Mouse (Mus musculus): ENCODE results near the gene Hist1h2bf.
"Not testable (repeated sequence)": the region's sequence is repeated elsewhere in the genome, so short reads cannot be mapped to it uniquely, and the experiment has no call there.

Gene Hist1h2bf

DNA sequence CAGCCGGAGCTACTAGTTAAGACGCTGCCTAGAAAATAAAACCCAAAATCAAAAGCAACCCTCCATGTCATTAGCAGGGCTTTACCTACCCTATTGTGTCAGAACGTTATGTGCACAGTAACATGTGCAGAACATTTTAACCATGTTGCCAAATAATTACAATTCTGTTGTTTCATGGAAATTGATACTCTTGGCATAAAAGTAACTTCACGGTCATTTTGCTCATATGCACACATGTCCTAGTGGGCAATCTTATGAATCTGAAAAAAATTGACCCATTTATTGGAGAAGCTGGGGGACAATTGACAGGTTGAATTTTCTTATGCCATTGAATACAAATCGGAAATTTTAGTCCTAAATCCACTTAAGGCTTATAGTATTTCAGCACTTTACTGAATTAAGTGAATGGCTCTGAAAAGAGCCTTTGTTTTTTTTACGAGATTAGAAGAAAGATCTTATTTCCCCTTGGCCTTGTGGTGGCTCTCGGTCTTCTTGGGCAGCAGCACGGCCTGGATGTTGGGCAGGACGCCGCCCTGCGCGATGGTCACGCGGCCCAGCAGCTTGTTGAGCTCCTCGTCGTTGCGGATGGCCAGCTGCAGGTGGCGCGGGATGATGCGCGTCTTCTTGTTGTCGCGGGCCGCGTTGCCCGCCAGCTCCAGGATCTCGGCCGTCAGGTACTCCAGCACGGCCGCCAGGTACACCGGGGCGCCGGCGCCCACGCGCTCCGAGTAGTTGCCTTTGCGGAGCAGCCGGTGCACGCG lies 3.6 kb downstream of the Hist1h2bf start:
- DNase-seq: not testable (repeated sequence)

DNA sequence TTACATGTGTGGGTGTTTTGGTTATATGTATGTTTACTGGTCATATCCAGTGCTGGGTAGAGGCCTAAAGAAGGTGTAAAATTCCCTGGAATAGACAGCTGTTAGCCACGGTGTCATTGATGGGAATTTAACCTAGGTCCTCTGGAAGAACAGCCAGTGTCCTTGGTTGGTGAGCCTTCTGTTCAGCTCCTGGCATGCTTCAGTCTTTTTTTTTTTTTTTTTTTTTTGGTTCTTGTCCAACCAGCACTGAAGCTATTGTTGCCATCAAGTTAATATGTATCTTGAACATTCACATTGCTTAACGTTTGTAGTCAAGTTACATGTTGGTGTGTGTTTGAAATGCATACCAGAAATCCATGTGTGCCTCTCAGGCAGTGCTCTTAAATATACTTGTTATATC lies 9.5 kb downstream of the Hist1h2bf start:
- no peak for DNase-seq

DNA sequence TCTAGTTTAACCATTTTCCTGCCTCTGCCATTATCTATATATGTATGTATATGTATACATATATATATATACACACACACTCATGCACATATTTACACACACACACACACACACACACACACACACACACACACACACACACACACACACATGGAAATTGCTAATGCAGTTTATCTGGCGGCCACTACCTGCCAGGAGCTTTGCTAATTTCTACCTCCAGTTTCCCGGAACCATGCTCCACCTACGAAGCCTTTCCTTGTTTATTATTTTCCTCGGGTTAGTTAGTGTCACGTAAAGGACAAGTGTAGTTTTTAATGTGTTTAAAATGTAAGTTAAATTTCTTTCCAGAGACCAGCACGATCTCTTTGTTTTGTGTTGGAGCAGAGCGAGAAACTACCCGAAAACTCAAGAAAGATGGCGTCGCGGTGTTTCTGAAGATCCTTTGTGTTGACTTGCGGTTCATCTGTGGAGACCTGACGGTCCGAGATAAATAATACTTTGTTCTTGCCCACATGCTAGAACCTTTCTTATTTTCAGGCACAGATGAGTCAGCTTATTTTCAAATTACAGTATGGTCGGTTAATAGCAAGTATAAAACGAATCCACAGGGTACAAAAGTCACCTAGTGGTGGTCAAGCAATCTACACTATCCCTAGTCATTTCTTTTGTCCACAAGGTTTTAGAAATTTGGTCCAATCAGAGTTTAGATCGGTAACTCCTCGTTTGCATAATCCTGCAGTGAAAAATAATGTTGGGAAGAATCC lies 11.1 kb downstream of the Hist1h2bf start:
- no peak for DNase-seq

DNA sequence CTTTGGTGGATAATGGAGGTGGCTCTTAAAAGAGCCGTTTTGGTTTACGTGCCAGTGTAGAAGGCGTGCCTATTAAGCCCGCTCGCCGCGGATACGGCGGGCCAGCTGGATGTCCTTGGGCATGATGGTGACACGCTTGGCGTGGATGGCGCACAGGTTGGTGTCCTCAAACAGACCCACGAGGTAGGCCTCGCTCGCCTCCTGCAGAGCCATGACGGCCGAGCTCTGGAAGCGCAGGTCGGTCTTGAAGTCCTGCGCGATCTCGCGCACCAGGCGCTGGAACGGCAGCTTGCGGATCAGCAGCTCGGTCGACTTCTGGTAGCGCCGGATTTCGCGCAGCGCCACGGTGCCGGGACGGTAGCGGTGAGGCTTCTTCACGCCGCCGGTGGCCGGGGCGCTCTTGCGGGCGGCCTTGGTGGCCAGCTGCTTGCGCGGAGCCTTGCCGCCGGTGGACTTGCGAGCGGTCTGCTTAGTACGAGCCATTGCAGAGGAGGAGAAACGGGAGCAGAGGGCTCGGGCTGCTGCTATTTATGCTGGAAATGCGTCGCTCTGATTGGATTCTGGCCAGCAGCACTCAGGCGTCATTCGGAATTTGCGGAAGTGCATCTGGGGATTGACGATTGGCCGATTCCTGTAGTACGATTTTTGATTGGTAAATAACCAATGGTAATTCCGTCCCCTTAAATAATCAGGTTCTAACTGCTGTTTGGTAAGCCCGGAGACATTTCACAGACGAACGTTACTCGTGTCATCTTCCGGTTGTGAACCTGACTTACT lies 11.9 kb downstream of the Hist1h2bf start, which contains the start of gene Hist1h3e:
TSS of gene Hist1h3e (minus strand) at position 487 of the 777 bp plus-strand sequence.
- peak; percentile 93 for DNase-seq

DNA sequence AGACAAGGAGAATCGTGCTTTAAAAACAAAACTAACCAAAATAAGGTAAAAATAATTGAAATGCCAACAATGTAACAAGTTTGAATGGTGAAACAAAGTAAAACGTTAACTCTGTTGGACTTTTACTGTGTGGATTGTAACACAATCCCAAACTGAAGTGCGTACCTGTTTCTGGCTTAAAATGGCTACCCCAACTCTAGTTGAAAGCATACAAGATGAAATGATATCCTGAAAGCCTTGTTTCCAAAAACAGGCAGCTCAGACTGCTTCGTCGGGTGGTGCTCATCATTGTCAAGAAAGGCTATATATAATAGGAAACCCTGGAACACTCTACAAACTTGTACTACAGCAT lies 12.5 kb downstream of the Hist1h2bf start:
- not testable (repeated sequence) for DNase-seq

DNA sequence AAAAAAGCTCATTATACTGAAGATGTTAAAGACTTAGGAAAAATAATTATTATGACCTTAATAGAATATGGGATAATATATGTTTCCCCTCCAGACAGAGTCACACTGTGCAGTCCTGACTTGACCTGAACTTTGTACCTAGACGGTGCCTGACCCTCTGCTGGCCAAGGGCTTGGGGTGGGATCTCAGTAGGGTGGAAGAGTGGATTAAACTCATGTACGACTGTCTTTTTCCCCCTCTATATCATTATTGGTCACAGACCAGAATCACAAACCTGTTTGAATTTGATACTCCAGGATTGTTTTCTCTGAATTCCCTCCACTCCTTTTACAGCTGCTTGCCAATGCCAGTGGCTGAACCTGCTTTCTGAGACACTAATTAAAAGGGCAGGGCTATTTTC lies 13.3 kb downstream of the Hist1h2bf start:
- DNase-seq: not testable (repeated sequence)

DNA sequence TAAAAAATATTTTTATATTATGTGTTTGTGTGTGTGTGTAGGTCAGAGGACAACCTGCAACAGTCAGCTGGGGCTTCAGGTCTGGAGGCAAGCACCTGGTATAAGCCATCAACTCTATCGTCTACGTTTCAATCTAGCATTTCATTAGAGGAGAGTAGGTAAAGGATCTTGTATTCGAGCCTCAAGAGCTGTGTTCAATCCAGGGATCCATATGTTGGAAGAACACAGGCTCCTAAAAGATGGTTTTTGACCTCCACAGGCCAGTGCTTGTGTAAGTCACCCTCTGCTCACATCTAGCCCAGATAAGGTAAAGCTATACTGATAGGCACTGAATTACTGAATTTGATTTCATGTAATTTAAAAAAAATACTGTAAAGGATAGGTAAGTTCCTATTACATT lies 17.1 kb downstream of the Hist1h2bf start:
- DNase-seq: no peak

DNA sequence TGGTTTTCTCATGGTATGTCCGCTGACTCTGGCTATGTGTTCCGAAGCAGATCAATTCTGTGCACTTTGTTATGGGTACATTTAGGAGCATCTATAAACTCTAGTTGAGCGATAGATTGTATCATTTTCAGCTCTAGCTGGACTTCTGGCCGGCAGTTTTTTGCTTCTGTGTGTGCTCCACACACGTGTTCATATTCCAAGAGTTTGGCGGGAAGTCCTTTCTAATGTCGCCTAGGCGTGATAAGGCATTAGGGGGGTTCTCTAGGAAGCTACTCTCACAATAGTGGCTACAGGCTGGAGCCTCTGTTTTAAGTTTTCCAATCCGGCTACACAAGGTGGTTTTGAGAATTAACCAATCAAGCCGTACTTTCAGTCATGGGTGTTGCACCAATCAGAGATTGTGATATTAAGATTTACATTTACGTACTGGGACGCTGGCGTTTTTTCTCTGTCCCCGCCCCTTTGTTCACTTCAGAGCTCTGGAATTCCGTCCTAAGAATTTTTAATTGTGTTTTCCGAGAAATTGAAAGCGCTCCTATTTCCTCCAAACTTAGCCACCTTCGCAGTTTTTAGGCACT lies 18.1 kb downstream of the Hist1h2bf start:
- peak; percentile 64 for DNase-seq

DNA sequence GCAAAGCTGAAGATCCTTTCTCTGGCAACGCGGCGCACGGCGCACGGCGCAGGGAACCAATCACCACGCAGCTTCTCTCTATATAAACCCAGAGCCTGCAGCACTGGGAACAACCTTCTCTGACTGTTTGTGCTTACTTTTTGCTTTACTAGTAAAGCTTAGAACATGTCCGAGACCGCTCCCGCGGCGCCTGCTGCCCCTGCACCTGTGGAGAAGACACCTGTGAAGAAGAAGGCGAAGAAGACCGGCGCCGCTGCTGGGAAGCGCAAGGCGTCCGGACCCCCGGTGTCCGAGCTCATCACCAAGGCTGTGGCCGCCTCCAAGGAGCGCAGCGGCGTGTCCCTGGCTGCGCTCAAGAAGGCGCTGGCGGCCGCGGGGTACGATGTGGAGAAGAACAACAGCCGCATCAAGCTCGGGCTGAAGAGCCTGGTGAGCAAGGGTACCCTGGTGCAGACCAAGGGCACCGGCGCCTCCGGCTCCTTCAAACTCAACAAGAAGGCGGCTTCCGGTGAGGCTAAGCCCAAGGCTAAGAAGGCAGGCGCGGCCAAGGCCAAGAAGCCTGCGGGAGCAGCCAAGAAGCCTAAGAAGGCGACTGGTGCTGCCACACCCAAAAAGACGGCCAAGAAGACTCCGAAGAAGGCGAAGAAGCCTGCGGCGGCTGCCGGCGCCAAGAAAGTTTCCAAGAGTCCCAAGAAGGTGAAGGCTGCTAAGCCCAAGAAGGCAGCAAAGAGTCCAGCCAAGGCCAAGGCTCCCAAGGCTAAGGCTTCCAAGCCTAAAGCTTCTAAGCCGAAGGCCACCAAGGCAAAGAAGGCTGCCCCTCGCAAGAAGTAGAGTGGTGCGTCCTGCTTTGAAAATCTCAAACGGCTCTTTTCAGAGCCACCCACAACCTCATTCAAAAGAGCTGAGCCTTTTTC lies 18.8 kb downstream of the Hist1h2bf start:
- DNase-seq: peak; percentile 70

DNA sequence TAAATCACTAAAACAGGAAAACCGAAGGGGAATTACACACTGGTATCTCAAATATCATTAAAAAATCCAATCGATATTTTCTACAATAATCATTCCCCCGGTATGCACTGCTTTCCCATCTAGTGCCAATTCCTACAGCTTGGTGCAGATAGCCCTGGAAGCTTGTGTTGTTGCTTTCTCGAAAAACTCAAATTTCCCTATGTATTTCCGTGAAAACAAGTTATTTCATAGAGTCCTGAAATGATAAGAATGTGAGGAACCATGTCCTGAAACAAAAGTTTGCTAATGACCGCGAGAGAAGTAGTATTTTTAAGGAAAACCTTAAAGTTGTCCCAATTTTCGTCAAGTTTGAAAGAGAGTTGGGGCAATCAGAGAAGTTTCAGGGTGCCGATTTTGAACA lies 19.6 kb downstream of the Hist1h2bf start:
- DNase-seq: no peak

DNA sequence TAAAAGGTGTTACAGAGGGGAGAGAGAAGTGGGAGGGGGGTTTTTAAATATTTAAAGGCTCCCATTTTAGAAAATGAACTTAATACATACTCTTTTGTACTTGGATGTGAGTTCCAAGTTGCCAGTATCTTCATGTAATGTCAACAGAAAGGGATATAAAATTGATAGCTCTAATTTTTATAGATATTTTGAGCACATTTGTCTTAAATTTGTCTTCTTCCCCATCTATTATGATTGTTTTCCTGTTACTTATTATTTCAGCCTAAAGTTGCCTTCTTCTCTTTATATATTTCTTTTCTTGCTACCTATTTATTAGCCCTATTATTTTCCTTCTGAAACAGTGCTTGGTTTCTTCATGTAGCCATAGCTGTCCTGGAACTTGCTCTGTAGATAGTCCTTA lies 21.0 kb downstream of the Hist1h2bf start, which contains the start of gene Hist1h1d:
TSS of gene Hist1h1d (plus strand) at position 301 of the 400 bp plus-strand sequence.
- DNase-seq: no peak

DNA sequence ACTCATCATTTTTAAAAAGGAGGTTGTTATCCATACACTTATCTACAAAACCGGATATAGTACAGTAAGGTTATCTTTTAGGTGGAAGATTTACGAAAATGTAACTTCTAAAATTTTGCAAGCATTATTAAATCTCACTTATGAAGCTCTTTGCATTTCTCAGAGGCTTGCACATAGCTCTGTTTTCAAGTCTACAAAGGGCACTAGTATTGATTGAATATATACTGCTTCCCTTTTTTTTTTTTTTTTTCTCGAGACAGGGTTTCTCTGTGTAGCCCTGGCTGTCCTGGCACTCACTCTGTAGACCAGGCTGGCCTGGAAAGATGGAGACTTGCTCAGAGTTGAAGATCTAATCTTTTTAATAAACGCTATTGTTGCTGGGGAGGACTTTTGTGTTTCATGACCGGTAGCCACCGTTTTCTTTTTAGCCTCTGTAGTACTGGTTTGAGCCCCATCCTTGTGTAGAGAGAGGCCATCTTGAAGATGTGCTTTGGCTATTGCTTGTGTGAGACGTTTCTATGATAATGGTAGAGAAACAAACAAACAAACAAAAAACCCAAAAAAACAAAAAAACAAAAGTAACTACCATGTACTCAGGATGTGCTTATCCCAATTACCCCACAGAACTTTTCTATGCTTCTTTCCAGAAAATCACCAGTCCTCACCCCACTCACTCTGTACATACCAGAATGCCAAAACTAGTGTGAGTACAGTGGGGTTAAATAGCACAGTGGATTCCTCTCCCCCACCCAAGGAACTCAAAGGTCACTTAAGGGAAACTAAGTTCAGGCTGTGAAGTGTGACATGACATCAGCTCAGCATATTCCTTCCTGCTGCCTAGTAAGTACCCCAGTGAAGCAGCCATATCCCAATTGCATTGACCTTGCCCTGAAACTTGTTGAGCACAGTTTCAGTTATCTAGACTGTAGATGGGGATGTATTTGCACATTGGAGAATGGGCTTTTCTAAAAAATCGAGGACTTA lies 21.8 kb downstream of the Hist1h2bf start:
- no peak for DNase-seq

DNA sequence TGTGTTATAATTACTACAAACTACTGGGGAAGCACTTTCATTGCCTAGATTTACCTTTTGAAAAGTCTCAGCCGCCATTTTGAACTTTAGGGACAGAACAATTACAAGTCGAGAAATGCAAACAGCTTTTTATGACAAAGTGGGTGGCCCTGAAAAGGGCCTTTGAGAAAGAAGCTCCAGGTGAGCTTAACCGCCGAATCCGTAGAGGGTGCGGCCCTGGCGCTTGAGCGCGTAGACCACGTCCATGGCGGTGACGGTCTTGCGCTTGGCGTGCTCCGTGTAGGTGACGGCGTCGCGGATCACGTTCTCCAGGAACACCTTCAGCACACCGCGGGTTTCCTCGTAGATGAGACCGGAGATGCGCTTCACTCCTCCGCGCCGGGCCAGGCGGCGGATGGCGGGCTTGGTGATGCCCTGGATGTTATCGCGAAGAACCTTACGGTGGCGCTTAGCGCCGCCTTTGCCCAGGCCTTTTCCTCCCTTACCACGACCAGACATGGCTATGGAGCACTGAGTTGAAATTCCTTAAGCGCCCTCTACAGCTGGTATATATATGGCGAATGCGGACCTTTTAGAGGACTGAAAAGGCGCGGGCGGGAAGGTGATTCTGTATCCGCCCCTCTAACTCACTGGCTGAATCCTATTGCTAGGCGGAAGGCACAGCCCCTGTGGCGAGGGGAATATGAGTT lies 22.7 kb downstream of the Hist1h2bf start, which contains the start of gene Hist1h4f:
TSS of gene Hist1h4f (minus strand) at position 503 of the 689 bp plus-strand sequence.
- peak; percentile 82 for DNase-seq

DNA sequence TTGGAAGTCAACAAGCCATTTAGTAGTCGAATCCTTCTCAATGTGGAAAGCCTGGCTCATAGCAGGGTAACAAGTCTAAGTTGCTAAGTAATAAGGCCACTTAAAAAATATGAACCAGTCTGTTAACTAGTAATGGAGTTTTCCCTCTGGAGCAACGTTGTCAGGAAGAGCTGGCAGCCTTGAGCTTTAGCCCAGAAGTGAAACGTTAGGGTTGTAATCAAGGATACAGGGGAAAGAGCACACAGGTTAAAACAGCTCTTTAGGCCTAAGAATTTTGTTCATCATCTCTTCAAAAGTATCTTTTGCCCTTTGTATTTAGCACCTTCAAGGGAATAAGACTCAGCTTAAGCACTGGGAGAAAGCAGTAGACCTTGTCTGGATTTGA lies 23.2 kb downstream of the Hist1h2bf start:
- no peak for DNase-seq

DNA sequence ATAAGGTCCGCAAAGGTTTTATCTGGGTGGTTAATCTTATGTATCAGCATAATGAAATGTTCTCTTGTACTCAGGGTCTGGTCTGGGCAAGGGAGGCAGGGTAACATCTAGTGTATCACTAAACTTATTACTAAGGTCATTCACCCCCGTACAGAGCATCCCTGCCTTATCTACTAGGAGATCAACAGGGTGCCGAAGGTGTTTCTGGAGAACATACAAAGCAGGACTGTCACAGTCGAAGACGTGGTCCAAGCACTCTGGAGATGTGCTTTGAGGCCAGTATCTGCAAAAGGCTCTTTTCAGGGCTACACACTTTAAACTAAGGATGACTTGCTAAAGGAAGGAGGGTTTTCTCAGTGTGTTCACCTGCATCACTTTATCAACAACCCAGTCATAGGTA lies 27.3 kb downstream of the Hist1h2bf start:
- no peak for DNase-seq

DNA sequence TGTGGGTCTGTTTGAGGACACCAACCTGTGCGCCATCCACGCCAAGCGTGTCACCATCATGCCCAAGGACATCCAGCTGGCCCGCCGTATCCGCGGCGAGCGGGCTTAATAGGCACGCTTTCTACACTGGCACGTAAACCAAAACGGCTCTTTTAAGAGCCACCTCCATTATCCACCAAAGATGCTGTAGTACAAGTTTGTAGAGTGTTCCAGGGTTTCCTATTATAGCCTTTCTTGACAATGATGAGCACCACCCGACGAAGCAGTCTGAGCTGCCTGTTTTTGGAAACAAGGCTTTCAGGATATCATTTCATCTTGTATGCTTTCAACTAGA lies 29.2 kb downstream of the Hist1h2bf start:
- not testable (repeated sequence) for DNase-seq

DNA sequence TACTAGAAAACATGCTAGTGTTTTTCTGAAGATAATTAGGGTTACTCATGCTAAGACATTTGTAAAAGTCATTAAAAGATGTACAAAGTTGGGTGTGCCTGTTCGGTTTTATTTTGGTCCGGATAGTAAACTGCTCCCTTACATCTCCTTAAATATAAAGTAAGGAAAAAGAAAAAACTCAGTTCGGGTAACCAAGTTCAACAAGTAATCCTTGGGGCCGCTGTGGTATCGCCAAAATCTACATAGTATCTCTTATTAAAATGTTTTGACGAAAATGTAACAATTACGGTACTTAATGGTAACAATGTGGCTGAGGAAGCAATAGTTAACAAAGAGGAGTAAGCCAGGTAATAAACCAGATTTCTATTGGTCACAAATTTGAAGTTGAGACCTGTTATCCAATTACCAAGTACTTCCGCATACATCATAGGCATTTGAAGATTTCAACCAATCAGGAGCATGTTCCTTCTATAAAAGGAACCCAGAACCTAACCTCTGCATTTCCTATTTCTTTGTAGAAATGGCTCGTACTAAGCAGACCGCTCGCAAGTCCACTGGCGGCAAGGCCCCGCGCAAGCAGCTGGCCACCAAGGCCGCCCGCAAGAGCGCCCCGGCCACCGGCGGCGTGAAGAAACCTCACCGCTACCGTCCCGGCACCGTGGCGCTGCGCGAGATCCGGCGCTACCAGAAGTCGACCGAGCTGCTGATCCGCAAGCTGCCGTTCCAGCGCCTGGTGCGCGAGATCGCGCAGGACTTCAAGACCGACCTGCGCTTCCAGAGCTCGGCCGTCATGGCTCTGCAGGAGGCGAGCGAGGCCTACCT lies 29.8 kb downstream of the Hist1h2bf start, which contains the start of gene Hist1h3f:
TSS of gene Hist1h3f (plus strand) at position 88 of the 822 bp plus-strand sequence.
- peak; percentile 68 for DNase-seq

DNA sequence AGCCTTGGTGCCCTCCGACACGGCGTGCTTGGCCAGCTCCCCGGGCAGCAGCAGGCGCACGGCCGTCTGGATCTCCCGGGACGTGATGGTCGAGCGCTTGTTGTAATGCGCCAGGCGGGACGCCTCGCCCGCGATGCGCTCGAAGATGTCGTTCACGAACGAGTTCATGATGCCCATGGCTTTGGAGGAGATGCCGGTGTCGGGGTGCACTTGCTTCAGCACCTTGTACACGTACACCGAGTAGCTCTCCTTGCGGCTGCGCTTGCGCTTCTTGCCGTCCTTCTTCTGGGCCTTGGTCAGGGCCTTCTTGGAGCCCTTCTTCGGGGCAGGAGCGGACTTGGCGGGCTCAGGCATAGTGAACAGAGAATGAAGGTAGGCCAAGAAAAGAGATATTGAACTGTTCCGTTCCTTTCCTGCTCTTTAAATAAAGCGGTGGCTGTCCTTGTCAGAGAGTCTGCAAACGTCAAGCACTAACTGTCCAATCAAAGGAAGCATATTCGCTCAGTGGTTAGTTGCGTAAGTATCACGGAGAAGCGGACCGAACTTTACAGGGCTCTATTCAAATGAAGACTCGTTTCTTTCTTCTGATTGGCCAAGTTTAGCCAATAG lies 30.9 kb downstream of the Hist1h2bf start, which contains the start of gene Hist1h2bh:
TSS of gene Hist1h2bh (minus strand) at position 394 of the 609 bp plus-strand sequence.
- DNase-seq: peak; percentile 56
